Mouse (Mus musculus) heart, adult 11 months (tissue): ENCODE measurements around the gene Cd200r2.
"Not testable (repeated sequence)": the region's sequence is repeated elsewhere in the genome, so short reads cannot be mapped to it uniquely, and the experiment has no call there.

Experiments used
- DNase-seq: peaks from one replicate; pipeline ENCODE4 v3.0.0; 2022

The Cd200r2 gene

GRCm38 (mm10) chr16:44866797-44867196 lies at the start of gene Cd200r2:
TSS of gene Cd200r2 (plus strand) at chr16:44867097.
- no peak for DNase-seq

- DNase-seq = peak; percentile 55
These were observed 48.9 kb upstream of the Cd200r2 start for GRCm38 (mm10) chr16:44818010-44818409.

- DNase-seq = no peak
These were observed 46.4 kb upstream of the Cd200r2 start for GRCm38 (mm10) chr16:44820545-44820944.

- DNase-seq = no peak
These were observed 34.6 kb upstream of the Cd200r2 start for GRCm38 (mm10) chr16:44832286-44832685.

- DNase-seq = not testable (repeated sequence)
These were observed 33.7 kb upstream of the Cd200r2 start for GRCm38 (mm10) chr16:44833189-44833588.

GRCm38 (mm10) chr16:44875178-44875577 lies 8.3 kb downstream of the Cd200r2 start:
- no peak for DNase-seq

GRCm38 (mm10) chr16:44876625-44877024 lies 9.7 kb downstream of the Cd200r2 start:
- DNase-seq = no peak

GRCm38 (mm10) chr16:44877595-44877994 lies 10.7 kb downstream of the Cd200r2 start:
- DNase-seq = no peak

GRCm38 (mm10) chr16:44890814-44891213 lies 23.9 kb downstream of the Cd200r2 start:
- DNase-seq = no peak

GRCm38 (mm10) chr16:44932016-44932415 lies 65.1 kb downstream of the Cd200r2 start:
- no peak for DNase-seq

GRCm38 (mm10) chr16:44943468-44943867 lies 76.6 kb downstream of the Cd200r2 start, which contains the start of gene Cd200r3:
TSS of gene Cd200r3 (plus strand) at chr16:44943678.
- no peak for DNase-seq

- no peak for DNase-seq
These were observed 84.6 kb downstream of the Cd200r2 start for GRCm38 (mm10) chr16:44951360-44952114.

- DNase-seq = no peak
These were observed 95.4 kb downstream of the Cd200r2 start for GRCm38 (mm10) chr16:44962296-44962695.

GRCm38 (mm10) chr16:44962777-44963176 lies 95.9 kb downstream of the Cd200r2 start:
- DNase-seq = peak; percentile 93

GRCm38 (mm10) chr16:44964526-44965374 lies 97.9 kb downstream of the Cd200r2 start:
- peak; percentile 7 for DNase-seq

- DNase-seq = peak; percentile 55
These were observed 98.5 kb downstream of the Cd200r2 start for GRCm38 (mm10) chr16:44965428-44965827.
